Mouse (Mus musculus) splenic B cell, adult 2 months (primary cell): ENCODE measurements at regions not wholly inside any gene's neighbourhood (a gene's known extent, or its start where the extent isn't known, plus 50 kb on each side); places are given as distances from the start of the nearest gene placed in this dataset.

Experiments used
- DNase-seq: peaks from one replicate; pipeline ENCODE4 v3.0.0-alpha.2; 2011; ENCODE audit warnings: low read depth, low spot score
- H3K27me3 ChIP-seq: 2 replicates; pipeline ENCODE4 v1.6.1; 2012; ENCODE audit warnings: mild to moderate bottlenecking, low read length, moderate library complexity, mixed read lengths; ENCODE audit not compliant: control insufficient read depth, poor library complexity, insufficient read depth, severe bottlenecking
- H3K36me3 ChIP-seq: 2 replicates; pipeline ENCODE4 v1.6.1; 2012; ENCODE audit warnings: mild to moderate bottlenecking, low read length, moderate library complexity, mixed read lengths; ENCODE audit not compliant: control insufficient read depth, poor library complexity, insufficient read depth, severe bottlenecking

- no peaks in the 10 kb centered on the region for H3K36me3 ChIP-seq
- no peak for DNase-seq
- H3K27me3 ChIP-seq: no peaks in the 10 kb centered on the region
Observed at GRCm38 (mm10) chr2:178662396-178662795, 232.1 kb downstream of the Cdh26 start.

GRCm38 (mm10) chr2:178664977-178665376 lies 234.6 kb downstream of the Cdh26 start:
- Histone ChIP-seq H3K27me3 (no peaks in the 10 kb centered on the region), H3K36me3 (no peaks in the 10 kb centered on the region)
- DNase-seq: peak; percentile 91

GRCm38 (mm10) chr2:178668451-178668850 lies 238.1 kb downstream of the Cdh26 start:
- Histone ChIP-seq H3K36me3 (no peaks in the 10 kb centered on the region), H3K27me3 (no peaks in the 10 kb centered on the region)
- DNase-seq: peak; percentile 44

- no peaks in the 10 kb centered on the region for H3K36me3 ChIP-seq
- DNase-seq: no peak
- no peaks in the 10 kb centered on the region for H3K27me3 ChIP-seq
Observed at GRCm38 (mm10) chr2:178670952-178671351, 240.6 kb downstream of the Cdh26 start.

- Histone ChIP-seq H3K27me3 (no peaks in the 10 kb centered on the region), H3K36me3 (no peaks in the 10 kb centered on the region)
Observed at GRCm38 (mm10) chr2:178673621-178674020, 243.3 kb downstream of the Cdh26 start.

GRCm38 (mm10) chr2:178674621-178675020 lies 244.3 kb downstream of the Cdh26 start:
- DNase-seq: no peak

More at GRCm38 (mm10) chr2:178673621-178674020, 243.3 kb downstream of the Cdh26 start:
- DNase-seq: no peak

GRCm38 (mm10) chr2:178676970-178677369 lies 246.6 kb downstream of the Cdh26 start:
- Histone ChIP-seq H3K36me3 (no peaks in the 10 kb centered on the region), H3K27me3 (no peaks in the 10 kb centered on the region)
- DNase-seq: no peak

More at GRCm38 (mm10) chr2:178674621-178675020, 244.3 kb downstream of the Cdh26 start:
- Histone ChIP-seq H3K36me3 (no peaks in the 10 kb centered on the region), H3K27me3 (no peaks in the 10 kb centered on the region)

- H3K36me3 ChIP-seq: no peaks in the 10 kb centered on the region
- no peak for DNase-seq
- no peaks in the 10 kb centered on the region for H3K27me3 ChIP-seq
Observed at GRCm38 (mm10) chr2:178680368-178680767, 250.0 kb downstream of the Cdh26 start.

GRCm38 (mm10) chr2:178684026-178684958 lies 254.0 kb downstream of the Cdh26 start:
- Histone ChIP-seq H3K27me3 (no peaks in the 10 kb centered on the region), H3K36me3 (no peaks in the 10 kb centered on the region)
- DNase-seq: no peak

- DNase-seq: no peak
- H3K27me3 ChIP-seq: no peaks in the 10 kb centered on the region
- no peaks in the 10 kb centered on the region for H3K36me3 ChIP-seq
Observed at GRCm38 (mm10) chr2:178685211-178685610, 254.9 kb downstream of the Cdh26 start.

- no peak for DNase-seq
- Histone ChIP-seq H3K36me3 (no peaks in the 10 kb centered on the region), H3K27me3 (no peaks in the 10 kb centered on the region)
Observed at GRCm38 (mm10) chr2:178686167-178686601, 255.9 kb downstream of the Cdh26 start.

GRCm38 (mm10) chr2:178688586-178688985 lies 258.3 kb downstream of the Cdh26 start:
- no peak for DNase-seq
- Histone ChIP-seq H3K27me3 (no peaks in the 10 kb centered on the region), H3K36me3 (no peaks in the 10 kb centered on the region)

GRCm38 (mm10) chr2:178691190-178691864 lies 261.0 kb downstream of the Cdh26 start:
- H3K36me3 ChIP-seq: no peaks in the 10 kb centered on the region
- DNase-seq: no peak
- H3K27me3 ChIP-seq: no peaks in the 10 kb centered on the region

GRCm38 (mm10) chr2:178691865-178692228 lies 261.5 kb downstream of the Cdh26 start:
- H3K27me3 ChIP-seq: no peaks in the 10 kb centered on the region
- H3K36me3 ChIP-seq: no peaks in the 10 kb centered on the region
- DNase-seq: no peak

- no peaks in the 10 kb centered on the region for H3K27me3 ChIP-seq
- no peak for DNase-seq
- no peaks in the 10 kb centered on the region for H3K36me3 ChIP-seq
Observed at GRCm38 (mm10) chr2:178692231-178692630, 261.9 kb downstream of the Cdh26 start.
